ENCODE assay signal across 8 mouse cellular contexts in genomic region chr6:51470311-51471178, GRCm38 (mm10). TPM values are rescaled to one million over a fixed set of nuclear protein-coding genes. Genes with fewer than 3 reads are reported as not detected.
DNase-seq lines count a peak whose midpoint lies in the region; ATAC-seq and TF ChIP-seq lines count a peak whose summit lies in the region.

Gene Cbx3 (plus strand): TSS chr6:51470360.

- peak within 1 kb of the TSS; percentile 100 for H3K27ac ChIP-seq in embryonic facial prominence, embryonic 12.5 days
- H3K27ac ChIP-seq in kidney, adult 2 months (ENCODE audit: insufficient read depth, low read depth, low read length) = peak within 1 kb of the TSS; percentile 100
- peak within 1 kb of the TSS; percentile 100 for H3K27ac ChIP-seq in limb, embryonic 14.5 days (replicated peaks; ENCODE audit: low read depth, low read length)
- H3K27ac ChIP-seq in midbrain, embryonic 16.5 days (ENCODE audit: low read length) = peak within 1 kb of the TSS; percentile 100

- peak; percentile 66 for DNase-seq in 3T3-L1 (ENCODE audit: low read depth, low spot score)
- peak; percentile 83 to 93 for DNase-seq in adrenal gland, postnatal 36 days
- DNase-seq in heart, adult 18-20 months = peak; percentile 81 to 84
- DNase-seq in kidney, adult 2 months = peak; percentile 75
- peak; percentile 93 for DNase-seq in limb, embryonic 14.5 days (ENCODE audit: low spot score)
- peak; percentile 81 to 88 for DNase-seq in spleen, postnatal 36 days (ENCODE audit: low spot score in 2 of 2)

- under 1% methylated on average over 90 of the region's 99 CpGs for WGBS in embryonic facial prominence, embryonic 12.5 days
- WGBS in kidney, adult 2 months = under 1% methylated on average over 91 of the region's 99 CpGs
- under 1% methylated on average over 52 of the region's 99 CpGs for WGBS in limb, embryonic 14.5 days
- under 1% methylated on average over 63 of the region's 99 CpGs for WGBS in midbrain, embryonic 16.5 days

- no peak for TF ChIP-seq POLR2A in kidney, adult 2 months (IDR thresholded peaks at IDR 0.05; ENCODE audit: low read depth, low read length)
- peak; percentile 53; the same call in 1 of the 2 replicates for TF ChIP-seq POLR2A in limb, embryonic 14.5 days (IDR thresholded peaks at IDR 0.05; ENCODE audit: borderline replicate concordance, extremely low read depth, insufficient read depth, insufficient read length)

- no peaks in the 10 kb centered on the region for H3K9me3 ChIP-seq in embryonic facial prominence, embryonic 12.5 days
- no peaks in the 10 kb centered on the region for H3K9me3 ChIP-seq in limb, embryonic 14.5 days (ENCODE audit: control insufficient read depth, low read length)
- H3K9me3 ChIP-seq in midbrain, embryonic 16.5 days (replicated peaks; ENCODE audit: control insufficient read depth, low read length, poor library complexity, severe bottlenecking) = no peaks in the 10 kb centered on the region

- ATAC-seq in embryonic facial prominence, embryonic 12.5 days (ENCODE audit: insufficient number of reproducible peaks, insufficient read depth, low FRiP score, low TSS enrichment) = peak; percentile 82
- ATAC-seq in limb, embryonic 14.5 days (ENCODE audit: low FRiP score, low read depth) = peak; percentile 81
- ATAC-seq in midbrain, embryonic 16.5 days = peak; percentile 81

- peak within 1 kb of the TSS; percentile 69 for H3K4me2 ChIP-seq in embryonic facial prominence, embryonic 12.5 days (replicated peaks)
- H3K4me2 ChIP-seq in limb, embryonic 14.5 days (replicated peaks; ENCODE audit: low read depth, low read length, severe bottlenecking) = peak within 1 kb of the TSS; percentile 66
- peak within 1 kb of the TSS; percentile 75 for H3K4me2 ChIP-seq in midbrain, embryonic 16.5 days (ENCODE audit: low read length)

- no peak for TF ChIP-seq CTCF in kidney, adult 2 months (conservative IDR thresholded peaks at IDR 0.05; ENCODE audit: insufficient read depth, insufficient read length, low read depth, low read length)

- peaks cover 28% of the 10 kb centered on the region for H3K4me1 ChIP-seq in embryonic facial prominence, embryonic 12.5 days
- H3K4me1 ChIP-seq in kidney, adult 2 months (ENCODE audit: control insufficient read depth, insufficient read depth, low read length) = peaks cover 2% of the 10 kb centered on the region; the same call in 1 of the 2 replicates
- H3K4me1 ChIP-seq in limb, embryonic 14.5 days (ENCODE audit: control insufficient read depth, insufficient read depth, low read length) = peaks cover 25% of the 10 kb centered on the region
- peaks cover 44% of the 10 kb centered on the region for H3K4me1 ChIP-seq in midbrain, embryonic 16.5 days (ENCODE audit: control insufficient read depth, insufficient read depth, low read length)

- peak within 1 kb of the TSS; percentile 94 for H3K4me3 ChIP-seq in embryonic facial prominence, embryonic 12.5 days
- peak within 1 kb of the TSS; percentile 83 for H3K4me3 ChIP-seq in kidney, adult 2 months (ENCODE audit: insufficient read depth, low read depth, low read length)
- H3K4me3 ChIP-seq in limb, embryonic 14.5 days (replicated peaks; ENCODE audit: low read length) = peak within 1 kb of the TSS; percentile 99
- peak within 1 kb of the TSS; percentile 82 for H3K4me3 ChIP-seq in midbrain, embryonic 16.5 days (ENCODE audit: low read depth, low read length)

- H3K36me3 ChIP-seq in embryonic facial prominence, embryonic 12.5 days = peaks cover 40% of the 10 kb centered on the region
- H3K36me3 ChIP-seq in kidney, adult 2 months (ENCODE audit: control insufficient read depth, insufficient read depth, low read length) = peaks cover 8% of the 10 kb centered on the region
- H3K36me3 ChIP-seq in limb, embryonic 14.5 days (ENCODE audit: control insufficient read depth, insufficient read depth, low read length) = peaks cover 47% of the 10 kb centered on the region
- H3K36me3 ChIP-seq in midbrain, embryonic 16.5 days (ENCODE audit: control insufficient read depth, insufficient read depth, low read length) = peaks cover 7% of the 10 kb centered on the region

- H3K27me3 ChIP-seq in embryonic facial prominence, embryonic 12.5 days = no peaks in the 10 kb centered on the region
- H3K27me3 ChIP-seq in kidney, adult 2 months (replicated peaks; ENCODE audit: control insufficient read depth, insufficient read depth, low read length) = no peaks in the 10 kb centered on the region
- H3K27me3 ChIP-seq in limb, embryonic 14.5 days (ENCODE audit: control insufficient read depth, insufficient read depth, low read length) = no peaks in the 10 kb centered on the region
- H3K27me3 ChIP-seq in midbrain, embryonic 16.5 days (ENCODE audit: control insufficient read depth, insufficient read depth, low read depth, low read length) = no peaks in the 10 kb centered on the region

- peak within 1 kb of the TSS; percentile 96 for H3K9ac ChIP-seq in embryonic facial prominence, embryonic 12.5 days
- H3K9ac ChIP-seq in limb, embryonic 14.5 days (ENCODE audit: low read depth, low read length, severe bottlenecking) = peak within 1 kb of the TSS; percentile 100
- H3K9ac ChIP-seq in midbrain, embryonic 16.5 days (ENCODE audit: low read depth, low read length) = peak within 1 kb of the TSS; percentile 100

RNA-seq across cellular contexts. Expression of gene Cbx3, which starts in this region (rescaled TPM):
- total RNA-seq in adrenal gland, postnatal 36 days (2021) = 100 to 1,000 TPM in 1 of 2 experiments, 10 to 100 TPM in 1; 88.4 to 111 TPM
- 545 and 581 TPM in 2 replicates for polyA plus RNA-seq in embryonic facial prominence, embryonic 12.5 days (2016; fragmentation: Nextera tagmentation; extraction: Ambion mirVana)
- 10 to 100 TPM; 61.9 to 63.4 TPM for total RNA-seq in heart, adult 18-20 months (2021)
- 5.7 and 11.0 TPM in 2 replicates for polyA plus RNA-seq in kidney, adult 2 months (2012; rRNA removed)
- 93.6 and 120 TPM in 2 replicates for polyA plus RNA-seq in limb, embryonic 14.5 days (2012; rRNA removed)
- 444 and 459 TPM in 2 replicates for polyA plus RNA-seq in limb, embryonic 14.5 days (2014; fragmentation: Nextera tagmentation; extraction: Ambion mirVana)
- polyA plus RNA-seq in midbrain, embryonic 16.5 days (2015; fragmentation: Nextera tagmentation; extraction: Ambion mirVana) = 407 and 417 TPM in 2 replicates

Comparison
In these comparisons a context has a peak if more than half of its experiments do, and no peak if none do; other contexts are left out.
1. Peak in every context shown above with its lines: DNase-seq, ATAC-seq, H3K4me3 ChIP-seq and H3K27ac ChIP-seq.